Mouse (Mus musculus): ENCODE results near the gene Bpifa3.
"Not testable (repeated sequence)": the region's sequence is repeated elsewhere in the genome, so short reads cannot be mapped to it uniquely, and the experiment has no call there.

Gene Bpifa3

GRCm38 (mm10) chr2:154130120-154130519 is at the start of gene Bpifa3:
Bpifa3 (plus strand) TSS chr2:154130336.
- in situ Hi-C loops (cut with MseI, MboI) = no loop called here

GRCm38 (mm10) chr2:154097734-154098133 is 32.4 kb upstream of the Bpifa3 start:
- in situ Hi-C loops (cut with MseI, MboI) = no loop called here

GRCm38 (mm10) chr2:154117381-154117780 is 12.8 kb upstream of the Bpifa3 start:
- in situ Hi-C loops (cut with MseI, MboI) = no loop called here

GRCm38 (mm10) chr2:154142580-154142979 is 12.4 kb downstream of the Bpifa3 start, which contains the start of gene Bpifa1:
Bpifa1 (plus strand) TSS chr2:154142880.
- in situ Hi-C loops (cut with MseI, MboI) = no loop called here

GRCm38 (mm10) chr2:154143735-154144134 is 13.6 kb downstream of the Bpifa3 start:
- in situ Hi-C loops (cut with MseI, MboI) = no loop called here

GRCm38 (mm10) chr2:154147496-154147895 is 17.4 kb downstream of the Bpifa3 start:
- in situ Hi-C loops (cut with MseI, MboI) = no loop called here

- in situ Hi-C loops (cut with MseI, MboI) = no loop called here
Observed at GRCm38 (mm10) chr2:154158433-154158832, 28.3 kb downstream of the Bpifa3 start.

GRCm38 (mm10) chr2:154162307-154162706 is 32.2 kb downstream of the Bpifa3 start, which contains the start of gene Bpifa5:
Bpifa5 (plus strand) TSS chr2:154162607.
- in situ Hi-C loops (cut with MseI, MboI) = no loop called here

- in situ Hi-C loops (cut with MseI, MboI) = no loop called here
Observed at GRCm38 (mm10) chr2:154163306-154163705, 33.2 kb downstream of the Bpifa3 start.

GRCm38 (mm10) chr2:154169172-154169571 is 39.0 kb downstream of the Bpifa3 start:
- in situ Hi-C loops (cut with MseI, MboI) = no loop called here

GRCm38 (mm10) chr2:154171621-154172020 is 41.5 kb downstream of the Bpifa3 start:
- in situ Hi-C loops (cut with MseI, MboI) = no loop called here

- in situ Hi-C loops (cut with MseI, MboI) = no loop called here
Observed at GRCm38 (mm10) chr2:154173313-154173712, 43.2 kb downstream of the Bpifa3 start.

GRCm38 (mm10) chr2:154181900-154182299 is 51.8 kb downstream of the Bpifa3 start:
- in situ Hi-C loops (cut with MseI, MboI) = not testable (repeated sequence)

- in situ Hi-C loops (cut with MseI, MboI) = not testable (repeated sequence)
Observed at GRCm38 (mm10) chr2:154183061-154183460, 52.9 kb downstream of the Bpifa3 start.

- in situ Hi-C loops (cut with MseI, MboI) = no loop called here
Observed at GRCm38 (mm10) chr2:154185319-154185718, 55.2 kb downstream of the Bpifa3 start.

- in situ Hi-C loops (cut with MseI, MboI) = no loop called here
Observed at GRCm38 (mm10) chr2:154185748-154186147, 55.6 kb downstream of the Bpifa3 start.

- in situ Hi-C loops (cut with MseI, MboI) = no loop called here
Observed at GRCm38 (mm10) chr2:154187468-154187867, 57.3 kb downstream of the Bpifa3 start.

Data from mouse trophoblast stem cell (cell line).